Mouse (Mus musculus) right cerebral cortex, adult 18-20 months (tissue): Measurements from ENCODE around the gene Gm49601.

ENCODE experiments used
- DNase-seq: peaks from one replicate; pipeline ENCODE4 v3.0.0; 2022; ENCODE audit warnings: mixed read lengths

Gene Gm49601

DNA sequence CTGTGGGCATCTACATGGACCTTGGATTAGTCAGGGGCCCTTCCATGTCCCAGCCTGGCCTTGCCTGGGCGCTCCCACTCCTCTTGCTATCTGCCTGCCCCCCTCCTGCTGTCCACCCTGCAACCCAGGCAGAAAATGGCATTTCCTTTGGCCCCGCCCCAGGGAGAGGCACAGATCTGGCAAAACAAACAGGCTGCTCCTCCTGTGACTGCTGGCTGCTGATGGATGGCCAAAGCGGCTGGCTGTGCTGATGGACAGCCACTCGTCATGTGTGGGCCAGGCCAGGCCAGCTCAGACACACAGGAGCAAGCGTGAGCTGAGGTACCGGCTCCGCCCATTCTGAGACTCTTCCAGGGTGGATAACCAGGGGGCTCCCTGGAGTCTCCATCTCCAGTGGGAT is 24.8 kb downstream of the Gm49601 start:
- DNase-seq: no peak

DNA sequence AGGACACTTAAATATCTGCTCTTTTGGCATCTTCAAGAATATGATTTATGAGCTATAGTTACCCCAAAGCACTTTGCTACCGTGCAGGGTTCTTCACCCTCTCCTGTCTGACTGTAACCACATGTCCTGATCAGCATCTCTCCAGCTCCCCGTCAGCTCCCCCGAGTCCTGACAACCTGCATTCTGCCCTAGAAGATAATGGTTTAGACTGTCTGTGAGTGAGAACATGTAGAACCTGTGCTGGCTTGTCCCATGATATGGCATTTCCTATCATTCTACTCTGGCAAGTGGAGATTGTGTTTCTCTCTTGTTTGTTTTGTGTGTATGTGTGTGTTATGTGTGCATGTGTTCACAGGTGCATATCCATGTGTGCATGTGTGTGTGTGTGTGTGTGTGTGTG is 28.2 kb downstream of the Gm49601 start:
- DNase-seq: no peak

DNA sequence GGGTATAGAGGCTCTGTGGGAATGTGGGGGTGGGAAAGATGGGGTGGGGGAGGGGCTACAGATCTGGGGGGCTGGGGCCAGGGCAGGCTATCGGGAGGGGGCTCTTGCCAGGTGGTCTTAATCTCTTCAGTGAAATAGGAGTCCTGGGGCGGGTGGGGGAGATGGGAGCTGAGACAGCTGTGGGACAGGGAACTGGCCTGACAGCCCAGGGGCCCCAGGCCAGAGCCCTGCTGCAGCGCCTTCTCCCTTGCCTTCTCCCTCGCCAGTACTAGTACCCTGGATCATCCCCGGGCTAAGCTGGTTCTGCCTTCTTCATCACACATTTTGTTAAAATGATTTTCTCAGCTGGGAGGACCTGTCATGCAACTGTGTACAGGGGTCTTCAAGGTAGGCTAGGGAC is 30.0 kb downstream of the Gm49601 start:
- DNase-seq: no peak

DNA sequence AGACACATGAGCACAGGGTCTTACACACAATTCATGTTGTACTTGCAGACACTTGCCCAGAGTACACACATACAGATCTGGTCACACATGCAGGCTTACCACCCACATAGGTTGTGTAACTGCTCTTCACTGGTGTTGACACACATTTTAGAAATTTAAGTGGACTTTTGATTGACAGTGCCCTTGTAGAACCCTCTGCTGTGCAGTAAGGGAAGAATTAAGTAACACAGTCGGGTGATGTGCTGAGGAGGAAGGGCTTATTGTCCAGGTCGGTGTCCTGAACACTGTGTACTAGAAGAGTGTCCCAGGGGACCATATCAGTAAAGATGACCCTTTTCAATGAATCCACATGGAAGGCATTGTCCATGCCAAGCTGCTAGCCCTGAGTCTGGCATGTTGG is 32.3 kb downstream of the Gm49601 start:
- DNase-seq: no peak

DNA sequence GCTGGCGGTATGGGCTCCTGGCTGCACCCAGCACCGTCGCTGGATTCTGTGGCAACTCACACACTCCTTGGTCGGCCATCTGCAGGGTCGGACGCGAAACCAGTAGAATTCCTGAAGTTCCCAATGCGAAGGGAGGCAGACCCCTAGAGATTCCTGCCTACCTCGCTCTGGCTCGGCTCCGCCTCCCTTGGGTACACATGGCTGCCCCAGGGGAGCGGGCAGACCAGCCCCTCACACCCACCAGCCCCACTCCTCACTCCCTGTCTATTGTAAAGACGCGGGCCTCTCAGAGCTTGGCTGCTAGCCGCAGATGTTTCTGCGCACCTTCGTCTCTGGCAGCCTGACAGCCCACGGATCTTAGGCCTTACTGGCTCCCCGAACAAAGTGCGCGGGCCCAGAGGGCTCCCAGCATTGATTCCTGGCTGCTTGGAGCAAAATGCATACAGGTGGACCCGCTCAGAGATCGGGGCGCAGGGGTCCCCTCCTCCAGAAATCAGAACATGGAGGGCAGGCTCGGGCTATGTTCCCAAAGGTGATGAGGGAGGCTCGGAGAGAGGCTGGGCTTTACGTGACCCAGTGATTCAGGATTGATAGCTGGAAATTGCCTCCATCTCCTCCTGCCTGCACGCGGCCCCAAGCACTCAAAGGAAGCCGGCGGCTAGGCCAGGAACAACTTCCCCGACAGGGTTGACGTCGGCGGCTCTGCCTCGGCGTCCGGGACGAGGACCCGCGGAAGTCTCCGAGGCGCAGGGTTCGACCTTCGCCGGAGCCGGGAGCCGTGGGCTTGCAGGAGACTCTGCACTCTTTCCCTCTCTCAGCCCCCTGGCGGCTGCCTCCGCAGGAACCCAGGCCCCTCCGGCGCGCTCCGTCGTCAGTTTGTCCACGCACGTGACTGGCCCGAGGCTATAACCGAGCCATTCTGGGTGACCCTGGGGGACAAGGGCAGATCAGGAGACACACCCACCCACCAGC is 34.9 kb downstream of the Gm49601 start:
- DNase-seq: no peak

DNA sequence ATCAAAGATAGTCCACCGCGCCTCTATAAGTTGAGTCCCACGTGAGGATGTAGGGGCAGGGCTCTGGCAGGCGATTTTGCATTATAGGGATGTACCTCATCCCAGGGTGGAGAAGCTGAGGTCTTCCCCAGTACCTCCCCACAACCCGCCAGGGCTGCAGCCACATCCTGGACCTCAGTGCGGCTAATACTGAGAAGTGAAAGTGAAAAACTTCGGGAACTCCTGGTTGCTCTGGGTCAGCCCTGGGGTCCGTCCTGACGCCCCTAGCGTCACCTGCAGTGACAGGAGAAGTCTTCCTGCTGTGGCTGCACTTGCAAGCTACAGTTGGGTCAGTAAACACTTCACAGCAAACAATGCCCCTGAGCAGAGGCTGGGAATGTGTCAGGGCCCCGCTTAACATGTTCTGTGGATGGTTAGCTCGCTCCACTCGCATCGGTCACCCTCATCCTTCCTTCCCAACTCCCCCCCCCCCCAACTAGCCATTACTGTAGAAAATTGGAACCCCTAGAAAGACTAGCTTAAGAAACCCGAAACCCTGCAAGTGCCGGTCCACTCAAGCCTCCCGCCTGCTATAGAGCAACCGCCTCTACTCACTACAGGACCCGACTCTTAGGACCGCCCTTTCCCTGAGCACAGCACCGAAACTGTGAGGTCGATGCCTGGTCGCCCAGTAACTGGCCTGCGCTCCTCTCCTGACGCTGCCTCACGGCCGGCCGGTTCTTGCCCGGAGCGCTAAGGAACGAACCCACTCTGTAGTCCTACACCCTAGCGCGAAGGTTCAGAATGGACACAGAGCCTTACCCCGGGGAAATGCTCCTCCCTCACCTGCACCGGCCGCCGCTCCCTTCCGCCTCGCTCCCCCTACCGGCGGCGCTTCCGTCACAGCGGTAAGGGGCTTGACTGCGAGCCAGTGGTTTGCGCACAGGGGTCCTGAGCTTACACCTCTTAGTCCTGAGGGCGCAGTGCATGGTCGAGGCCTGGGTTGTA is 36.1 kb downstream of the Gm49601 start, which contains the start of gene Tbx1:
Gene Tbx1, minus strand, starts transcription at position 868 of the 987 bp plus-strand sequence.
- no peak for DNase-seq

DNA sequence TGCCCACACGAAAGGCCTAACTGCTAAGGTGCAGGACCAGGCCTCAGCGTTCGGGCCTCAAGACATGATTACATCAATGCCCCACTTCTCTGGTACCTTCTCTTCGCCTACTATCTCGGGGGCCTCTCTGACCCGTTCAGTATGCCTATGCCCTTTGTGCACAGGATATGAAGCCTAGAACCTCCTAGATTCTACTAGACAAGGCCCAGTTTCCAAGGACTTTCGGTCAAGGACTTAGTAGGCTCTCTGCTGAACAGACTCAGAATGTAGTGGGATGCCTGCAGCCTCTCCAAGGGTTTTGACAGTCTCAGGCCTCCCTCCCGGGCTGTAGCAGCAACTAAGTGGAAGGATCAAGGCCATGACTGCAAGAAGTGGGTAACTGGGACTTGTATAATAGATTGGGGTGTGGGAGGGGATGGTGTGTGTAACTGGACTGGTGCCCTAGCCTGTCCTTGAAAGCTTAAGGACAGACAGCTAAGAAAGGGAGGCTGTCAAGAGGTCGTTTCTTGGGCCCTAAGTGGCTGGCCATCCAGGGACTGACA is 37.1 kb downstream of the Gm49601 start:
- no peak for DNase-seq

DNA sequence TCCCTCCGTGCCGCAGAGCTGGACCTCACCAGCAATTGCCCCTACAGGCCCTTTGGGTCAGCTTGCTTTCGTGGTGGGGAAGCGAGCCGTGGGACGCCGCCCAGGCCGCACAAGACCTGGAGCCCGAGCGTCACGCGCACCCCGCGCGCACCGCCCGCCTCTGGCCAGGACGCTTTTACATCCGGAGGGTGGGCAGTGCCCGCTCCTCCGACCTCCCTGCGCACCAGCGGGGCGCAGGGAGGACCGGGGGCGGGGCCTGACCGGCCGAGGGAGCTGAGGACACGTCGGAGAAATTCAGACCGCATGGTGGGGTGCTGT is 37.5 kb downstream of the Gm49601 start:
- no peak for DNase-seq

DNA sequence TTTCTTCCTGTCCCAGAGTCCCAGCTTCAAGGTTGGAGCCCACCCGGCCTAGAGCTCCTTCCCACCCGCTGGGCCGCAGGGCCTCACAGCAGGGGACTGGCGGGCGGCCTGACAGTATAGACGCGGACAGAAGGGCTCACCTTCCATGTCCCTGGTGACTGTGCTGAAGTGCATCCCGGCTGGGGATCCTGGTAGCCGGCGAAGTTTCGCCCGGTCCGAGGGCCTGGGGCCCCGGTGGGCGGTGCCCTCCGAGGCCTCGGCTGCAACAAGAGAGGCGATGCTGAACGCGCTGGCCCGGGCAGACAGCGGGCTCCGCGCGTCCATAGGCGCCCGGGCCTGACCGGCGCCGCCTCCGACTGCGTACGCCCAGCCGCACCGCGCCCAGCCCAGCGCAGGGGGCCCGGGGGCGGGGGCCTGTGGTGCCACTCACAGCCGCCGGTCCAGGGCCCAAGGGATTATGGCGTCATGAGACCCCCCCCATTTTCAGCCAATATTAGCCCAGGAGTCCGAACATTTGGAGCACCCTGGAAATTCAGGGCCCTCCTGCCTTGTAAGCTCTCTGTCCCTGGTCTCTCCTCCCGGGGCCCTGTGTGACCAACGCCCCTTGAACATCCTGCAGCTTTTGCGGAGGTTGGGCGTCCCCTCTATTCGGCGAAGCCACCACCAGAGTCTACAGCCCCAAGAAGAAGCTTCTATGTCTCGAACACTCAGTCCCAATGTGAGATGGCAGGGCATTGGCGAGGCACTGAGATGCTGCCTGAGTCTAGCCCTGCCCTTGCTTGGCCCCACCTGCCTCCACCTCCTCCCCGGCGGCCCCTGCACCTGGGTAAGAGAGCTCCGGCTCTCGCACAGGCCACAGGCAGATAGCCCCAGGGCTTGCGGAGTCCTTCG is 38.1 kb downstream of the Gm49601 start:
- no peak for DNase-seq

DNA sequence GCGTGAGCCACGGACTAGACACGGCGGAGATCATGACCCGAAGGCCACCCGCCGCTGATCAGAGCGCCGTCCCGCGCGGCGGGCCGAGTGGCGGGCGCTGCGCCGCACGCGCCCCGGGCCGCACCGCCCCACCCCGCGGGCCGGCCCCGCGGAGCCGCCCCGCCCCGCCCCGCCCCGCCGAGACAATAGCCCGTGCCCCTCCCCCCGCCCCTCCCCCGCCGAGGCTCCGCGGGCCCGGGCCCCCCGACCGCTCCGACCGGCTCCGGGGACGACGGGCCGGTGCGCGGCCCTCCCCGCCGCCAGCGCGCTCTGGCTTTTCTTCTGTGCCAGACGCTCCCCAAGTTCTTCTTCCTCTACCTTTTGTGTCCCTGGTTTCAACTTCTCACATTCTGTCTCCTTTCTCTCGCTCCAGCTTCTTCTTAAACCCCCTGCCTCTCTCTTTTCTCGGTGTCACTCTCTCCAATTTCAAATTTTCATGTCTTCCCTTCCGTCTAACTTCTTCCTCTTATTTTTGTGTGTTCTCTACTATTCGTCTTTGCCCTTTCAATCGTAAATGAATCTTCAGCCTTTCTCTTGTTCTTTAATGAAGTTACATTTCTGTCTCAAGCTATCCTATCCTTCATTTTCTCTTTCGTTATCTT is 39.2 kb downstream of the Gm49601 start:
- DNase-seq: no peak

DNA sequence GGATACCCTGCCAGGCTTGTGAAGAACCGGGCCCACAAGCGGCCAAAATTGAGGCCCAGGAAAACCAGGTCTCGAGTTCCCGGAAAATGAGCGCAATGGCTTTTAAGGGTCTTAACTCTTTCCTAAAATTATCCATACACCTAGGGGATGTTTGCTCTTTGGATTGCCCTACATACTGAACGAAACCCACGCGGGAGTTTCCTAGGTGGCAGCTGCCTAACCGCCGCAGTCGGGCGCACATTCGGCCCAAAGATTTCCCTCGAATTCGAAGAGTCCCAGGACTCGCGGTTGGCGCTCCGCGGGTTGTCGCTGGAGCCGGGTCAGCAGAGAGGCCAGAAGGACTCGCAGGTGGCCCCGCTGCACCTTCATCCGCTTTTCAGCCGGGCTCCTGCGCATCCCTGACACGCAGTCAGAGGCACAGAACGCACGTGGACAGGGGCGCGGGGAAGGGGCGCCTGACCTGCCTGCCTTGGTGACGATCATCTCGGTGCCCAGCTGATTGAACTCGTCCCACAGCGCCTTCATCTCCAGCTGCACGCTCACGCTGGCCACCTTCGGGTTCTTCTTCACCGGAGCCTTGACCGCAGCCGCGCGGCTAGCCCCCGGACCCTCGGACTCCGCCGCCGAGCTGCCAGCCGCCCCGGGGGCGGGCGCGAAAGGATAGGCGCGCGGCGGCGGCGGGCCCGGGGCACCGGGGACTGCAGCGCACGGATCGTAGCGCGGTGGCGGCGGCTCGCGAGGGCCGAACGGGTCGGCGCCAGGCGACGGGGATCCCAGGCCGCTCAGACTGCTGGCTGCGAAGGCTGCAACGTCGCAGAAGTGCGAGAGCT is 39.9 kb downstream of the Gm49601 start:
- DNase-seq: no peak

DNA sequence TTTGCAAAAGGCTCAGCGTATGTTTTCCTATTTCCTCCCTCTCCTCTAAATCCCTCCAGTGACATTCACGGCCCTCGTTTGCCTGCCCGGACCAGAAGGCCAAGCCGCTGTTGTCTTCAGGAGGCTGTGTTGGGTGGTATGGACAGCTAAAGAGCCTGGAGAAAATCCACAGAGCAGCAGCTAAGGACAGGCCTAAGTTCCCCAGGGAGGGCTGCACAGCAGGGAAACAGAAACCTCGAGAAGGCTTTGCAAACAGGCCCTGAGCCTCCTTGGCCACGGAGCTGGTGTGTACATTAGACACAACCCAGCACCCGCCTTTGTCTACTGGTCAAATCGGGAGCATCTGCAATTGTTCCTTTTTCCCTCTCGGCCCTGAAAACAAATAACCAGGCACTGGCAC is 40.6 kb downstream of the Gm49601 start:
- DNase-seq: no peak

DNA sequence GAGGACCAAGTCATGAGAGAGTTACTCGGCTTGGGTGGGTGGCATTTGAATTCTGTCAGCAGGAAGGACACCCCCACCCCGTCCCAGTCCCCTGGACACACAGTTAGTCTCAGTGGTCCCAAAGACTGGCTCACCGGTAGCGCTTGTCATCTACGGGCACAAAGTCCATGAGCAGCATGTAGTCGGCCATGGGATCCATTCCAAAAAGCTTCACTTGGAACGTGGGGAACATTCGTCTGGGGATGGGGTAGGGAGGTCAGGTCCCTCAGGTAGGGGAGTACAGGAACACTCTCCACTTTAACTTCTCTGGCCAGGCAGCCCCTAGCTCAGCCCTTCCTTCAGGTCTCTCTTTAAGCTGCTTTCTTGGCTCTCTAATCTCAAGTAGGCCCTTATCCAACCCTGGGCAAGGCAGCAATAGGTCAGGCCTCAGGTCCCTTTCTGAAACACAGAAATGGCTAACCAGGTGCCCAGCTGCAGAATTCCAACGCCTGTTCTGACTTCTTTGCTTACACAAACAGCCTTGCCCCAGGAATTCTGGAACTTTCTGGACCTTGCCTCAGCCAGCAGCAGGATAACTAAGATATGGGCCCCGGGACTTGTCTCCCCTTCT is 41.2 kb downstream of the Gm49601 start:
- DNase-seq: no peak

DNA sequence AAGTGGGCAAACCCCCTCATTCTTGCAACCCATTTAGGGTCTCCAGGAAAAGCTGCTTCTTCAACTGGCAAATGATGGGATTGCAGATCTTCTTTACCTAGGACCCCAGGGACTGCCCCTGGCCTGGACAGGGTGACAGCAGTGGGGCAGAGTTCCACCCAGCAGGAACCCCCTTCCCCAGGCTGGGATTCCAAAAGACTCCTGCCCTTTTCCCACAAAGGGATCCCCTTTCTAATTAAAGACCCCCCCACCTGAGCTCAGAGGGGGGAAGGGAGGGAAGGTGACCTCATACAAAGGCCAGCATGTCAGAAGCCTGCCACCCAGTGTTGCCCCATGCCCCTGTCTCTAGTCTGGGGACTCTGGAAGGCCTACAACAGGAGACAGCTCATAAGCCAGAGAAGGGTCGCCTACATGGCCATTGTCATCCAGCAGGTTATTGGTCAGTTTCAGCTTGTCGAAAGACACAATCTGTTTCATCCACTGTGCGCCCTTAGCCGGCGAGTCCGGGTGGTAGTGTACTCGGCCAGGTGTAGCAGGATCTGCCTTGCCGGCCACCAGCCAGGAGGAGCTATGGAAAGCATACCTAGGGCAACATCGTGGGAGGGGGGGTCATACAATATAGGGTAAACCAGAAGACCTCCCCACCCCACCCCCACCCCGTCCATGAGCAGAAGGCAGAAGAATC is 42.4 kb downstream of the Gm49601 start:
- DNase-seq: no peak

DNA sequence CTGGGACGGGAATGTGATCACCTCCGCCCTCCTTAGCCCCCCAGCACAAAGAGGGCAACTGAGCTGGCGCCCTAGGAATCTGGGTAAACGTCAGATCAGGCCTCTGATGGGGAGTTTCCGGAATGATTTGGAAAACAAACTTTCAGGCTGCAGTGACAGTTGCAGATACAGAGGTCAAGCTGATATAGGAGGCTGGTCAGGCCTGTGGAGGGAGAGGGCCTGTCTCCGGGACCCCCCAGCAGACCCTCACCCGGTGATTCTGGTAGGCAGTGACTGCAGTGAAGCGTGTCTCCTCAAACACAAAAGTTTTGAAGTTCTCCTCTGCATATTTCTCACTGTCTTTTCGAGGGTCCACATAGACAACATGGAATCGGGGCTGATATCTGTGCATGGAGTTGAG is 43.1 kb downstream of the Gm49601 start:
- DNase-seq: no peak

DNA sequence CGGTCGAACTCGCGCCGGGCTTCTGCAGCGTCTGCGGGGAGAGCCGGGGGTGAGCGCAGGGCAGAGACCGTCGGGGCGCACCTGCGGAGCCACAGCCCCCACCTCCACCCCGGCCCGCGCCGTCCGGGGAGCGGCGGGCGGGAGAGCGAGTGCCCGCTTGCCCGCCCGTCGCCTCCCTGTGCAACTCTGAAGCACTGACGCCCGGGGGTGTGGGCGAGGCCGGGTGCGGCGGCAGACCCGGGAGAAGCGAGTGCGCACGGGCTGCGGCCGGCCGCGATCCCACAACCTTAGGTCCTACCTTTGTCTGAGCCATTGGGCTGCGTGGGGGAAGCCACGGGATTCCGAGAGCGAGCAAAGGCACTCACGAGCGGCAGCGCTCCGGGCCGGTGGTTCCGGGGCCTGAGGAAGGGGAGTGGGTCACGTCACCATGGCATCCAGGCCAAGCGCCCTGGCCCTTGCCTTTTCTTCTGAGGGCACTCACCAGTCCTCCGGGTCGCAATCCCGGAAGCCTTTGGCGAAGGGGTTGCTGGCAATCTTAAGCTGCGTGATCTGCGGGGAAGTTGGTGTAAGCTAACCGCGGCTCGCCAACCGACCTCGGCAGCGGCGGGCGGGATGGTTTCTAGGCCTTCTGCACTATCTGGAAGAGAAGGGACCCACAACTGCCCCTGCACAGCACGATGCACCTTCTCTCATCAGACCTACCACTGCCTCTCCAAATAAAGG is 43.6 kb downstream of the Gm49601 start:
- DNase-seq: no peak

DNA sequence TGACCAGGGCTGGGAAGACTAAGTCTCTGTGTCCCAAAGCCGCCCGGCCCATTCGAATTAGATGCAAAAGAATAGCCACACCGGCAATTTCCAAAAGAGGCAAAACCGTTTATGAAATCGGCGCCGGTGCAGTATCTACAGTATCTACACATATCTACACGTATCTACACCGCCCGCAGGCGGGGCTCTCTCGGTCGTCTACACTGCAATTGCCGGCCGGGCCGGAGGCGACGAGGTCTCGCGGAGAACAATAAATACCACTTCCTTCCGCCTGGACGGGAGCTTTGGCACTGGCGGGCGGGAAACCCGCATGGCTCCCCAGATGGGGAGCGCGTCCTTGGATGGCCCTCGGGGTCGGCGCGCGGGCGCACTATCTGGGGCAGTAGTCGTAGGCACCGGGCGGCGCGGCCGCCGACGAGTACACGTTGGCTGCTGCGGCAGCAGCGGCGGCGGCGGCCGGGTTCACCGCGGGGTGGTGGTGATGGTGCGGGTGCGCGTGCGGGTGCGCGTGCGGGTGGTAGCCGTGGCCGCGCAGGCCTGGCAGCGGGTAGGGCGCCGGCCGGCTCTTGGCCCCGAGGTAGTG is 44.5 kb downstream of the Gm49601 start:
- DNase-seq: no peak

DNA sequence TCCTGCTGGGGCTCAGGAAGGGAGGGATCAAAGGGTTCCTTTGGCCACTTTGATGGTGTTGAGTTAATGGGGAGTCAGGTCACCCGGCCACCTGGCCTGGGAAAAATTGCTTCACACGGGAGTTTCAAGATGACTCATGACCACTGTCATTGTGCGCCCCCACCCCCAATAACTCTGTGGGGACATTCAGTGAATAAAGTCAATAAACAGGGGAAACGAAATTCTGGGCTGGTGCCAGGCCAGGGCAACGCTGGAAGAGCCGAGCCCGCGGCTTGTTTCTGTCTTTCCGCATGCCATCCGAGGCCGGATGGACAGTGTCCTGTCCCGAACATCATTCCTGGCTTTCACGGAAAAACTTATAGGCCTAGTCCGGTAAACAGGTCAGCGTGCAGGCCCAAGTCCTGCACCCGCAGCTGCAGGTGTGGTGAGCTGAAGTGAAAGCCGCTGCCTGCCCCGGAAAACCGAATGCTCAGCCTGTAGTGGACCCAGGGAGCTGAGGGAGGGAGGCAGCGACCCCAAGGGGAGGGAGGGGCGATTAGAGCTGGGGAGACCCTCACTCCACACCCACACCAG is 45.1 kb downstream of the Gm49601 start:
- DNase-seq: no peak
